13 mouse cellular contexts compared by ENCODE assay signal in the genomic region with DNA sequence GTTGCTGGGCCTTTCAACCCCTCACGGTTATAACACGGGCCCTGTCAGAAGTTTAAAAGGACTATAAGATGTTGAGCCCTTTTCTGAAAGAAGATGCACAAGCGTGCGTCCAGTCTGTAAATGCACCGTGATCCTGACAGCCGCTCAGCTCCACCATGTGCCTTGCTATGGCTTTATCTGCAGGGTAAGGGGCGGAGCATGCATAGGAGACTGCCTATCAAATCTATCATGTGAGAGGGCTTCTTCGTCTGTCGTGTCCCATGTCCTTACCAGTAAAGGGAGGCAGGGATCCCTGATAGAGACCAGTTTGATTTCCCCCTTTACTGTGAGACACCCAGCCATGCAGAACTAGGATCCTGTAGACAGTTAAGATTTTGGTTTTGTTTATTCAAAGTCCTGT.
DNase-seq lines count a peak whose midpoint lies in the region; ATAC-seq and TF ChIP-seq lines count a peak whose summit lies in the region.
"Had no signal": no experiment of that assay in that cellular context is flagged by ENCODE, and none has a peak within 500 bp of the region (broad histone marks: within the 10 kb centered on the region; RNA-seq: fewer than 3 reads in every experiment).

No protein-coding gene starts in this region.

- peak; percentile 21; the same call in 1 of the 2 replicates for ATAC-seq in heart, embryonic 16.5 days (replicated peaks; ENCODE audit: extremely low read depth, insufficient read depth, low FRiP score)
- ATAC-seq in common myeloid progenitor, adult 5-6 weeks (replicated peaks; ENCODE audit: low read depth, poor library complexity, severe bottlenecking), result 0 out of 2 replicates have a peak, but pooled peaks have one; percentile 43
- peak; percentile 72 for ATAC-seq in liver, embryonic 14.5 days (ENCODE audit: insufficient read depth)
- ATAC-seq: Patski had no signal

- TF ChIP-seq CTCF in liver, embryonic 14.5 days (IDR thresholded peaks at IDR 0.05; ENCODE audit: low read depth), result no peak

- H3K9ac ChIP-seq in heart, embryonic 16.5 days (ENCODE audit: low read length), result no peak overlapping the region
- H3K9ac ChIP-seq in liver, embryonic 14.5 days (replicated peaks), result 0 out of 2 replicates have a peak overlapping the region, but pooled peaks have one; percentile 9

- H3K9me3 ChIP-seq in heart, embryonic 16.5 days (replicated peaks; ENCODE audit: control insufficient read depth, low read length), result no peaks in the 10 kb centered on the region
- no peaks in the 10 kb centered on the region for H3K9me3 ChIP-seq in liver, embryonic 14.5 days (ENCODE audit: control insufficient read depth, low read length)

- H3K4me1 ChIP-seq in heart, embryonic 16.5 days (ENCODE audit: control insufficient read depth, insufficient read depth, low read length), result peaks cover 39% of the 10 kb centered on the region
- peaks cover 42% of the 10 kb centered on the region in 2 experiments for H3K4me1 ChIP-seq in liver, embryonic 14.5 days (replicated peaks; ENCODE audit: control insufficient read depth in 2 of 2, insufficient read depth in 2 of 2, low read length in 1 of 2)

- no peak overlapping the region for H3K4me3 ChIP-seq in heart, embryonic 16.5 days (ENCODE audit: low read length)
- H3K4me3 ChIP-seq in liver, embryonic 14.5 days (ENCODE audit: insufficient read depth in 1 of 2, low read depth in 2 of 2, low read length in 2 of 2), result no peak overlapping the region

- H3K4me2 ChIP-seq in heart, embryonic 16.5 days (ENCODE audit: low read depth, low read length), result no peak overlapping the region
- H3K4me2 ChIP-seq in liver, embryonic 14.5 days (ENCODE audit: low read depth), result peak overlapping the region; percentile 30; the same call in 1 of the 2 replicates

- intact Hi-C loops in heart, postnatal 36 days (cut with DNase I), result no loop called here
- intact Hi-C loops in left cerebral cortex, postnatal 25 days (cut with DNase I), result no loop called here

- H3K27ac ChIP-seq in heart, embryonic 16.5 days (ENCODE audit: low read length), result peak overlapping the region; percentile 85
- no peak overlapping the region for H3K27ac ChIP-seq in liver, embryonic 14.5 days
- H3K27ac ChIP-seq: macrophage had no signal

- H3K36me3 ChIP-seq in heart, embryonic 16.5 days (ENCODE audit: control insufficient read depth, insufficient read depth), result no peaks in the 10 kb centered on the region
- no peaks in the 10 kb centered on the region for H3K36me3 ChIP-seq in liver, embryonic 14.5 days (replicated peaks; ENCODE audit: control insufficient read depth, insufficient read depth, low read depth)

- DNase-seq in heart, postnatal 36 days, result no peak
- peak; percentile 40 for DNase-seq in c-Kit-negative CD71-positive TER-119-positive erythroid progenitor cells, embryonic 14.5 days (ENCODE audit: low read depth, low spot score)
- DNase-seq in liver, embryonic 14.5 days (ENCODE audit: low read depth in 3 of 3, low spot score in 3 of 3), result peak in 2 of 3 experiments; percentile 44 to 53
- DNase-seq in cerebellum, adult 18-20 months, result no peak
- DNase-seq in left cerebral cortex, postnatal 25 days (ENCODE audit: low spot score in 2 of 2), result no peak
- DNase-seq: cerebellum, postnatal 14 days; kidney, adult 11 months; right cerebral cortex, postnatal 25 days; thymus, postnatal 4 days had no signal

- no peak for TF ChIP-seq EP300 in liver, embryonic 14.5 days (IDR thresholded peaks at IDR 0.05; ENCODE audit: low read depth)

- 45% methylated on average over 9 of the region's 9 CpGs for WGBS in heart, embryonic 16.5 days
- WGBS in liver, embryonic 14.5 days (ENCODE audit: insufficient replicate concordance), result 40% methylated on average over 9 of the region's 9 CpGs

- no peaks in the 10 kb centered on the region for H3K27me3 ChIP-seq in heart, embryonic 16.5 days (ENCODE audit: control insufficient read depth, insufficient read depth, low read length)
- no peaks in the 10 kb centered on the region for H3K27me3 ChIP-seq in liver, embryonic 14.5 days (ENCODE audit: control insufficient read depth, insufficient read depth, low read length)
- H3K27me3 ChIP-seq: Patski had no signal

Comparison
In these comparisons a context has a peak if more than half of its experiments do, and no peak if none do; other contexts are left out.
1. ATAC-seq: peak in every context shown above with its lines; median percentile 72 in liver, embryonic 14.5 days; 43 in common myeloid progenitor, adult 5-6 weeks; 21 in heart, embryonic 16.5 days.
2. DNase-seq: peak in c-Kit-negative CD71-positive TER-119-positive erythroid progenitor cells, embryonic 14.5 days (single experiment) and liver, embryonic 14.5 days (2 of 3); none in heart, postnatal 36 days (0 of 2), cerebellum, adult 18-20 months (0 of 2) and left cerebral cortex, postnatal 25 days (0 of 2).